Mouse (Mus musculus) erythroblast, embryonic 14.5 days (primary cell): ENCODE data around the gene Tfrc.

Experiments used
- GATA1 ChIP-seq: IDR thresholded peaks from 2 replicates; pipeline ENCODE4 v1.6.1; 2012; ENCODE audit warnings: low read length, inconsistent platforms, mixed read lengths
- TAL1 ChIP-seq: IDR thresholded peaks from 3 replicates; pipeline ENCODE4 v1.6.1; 2012; ENCODE audit warnings: low read length, inconsistent platforms, mixed read lengths

DNA sequence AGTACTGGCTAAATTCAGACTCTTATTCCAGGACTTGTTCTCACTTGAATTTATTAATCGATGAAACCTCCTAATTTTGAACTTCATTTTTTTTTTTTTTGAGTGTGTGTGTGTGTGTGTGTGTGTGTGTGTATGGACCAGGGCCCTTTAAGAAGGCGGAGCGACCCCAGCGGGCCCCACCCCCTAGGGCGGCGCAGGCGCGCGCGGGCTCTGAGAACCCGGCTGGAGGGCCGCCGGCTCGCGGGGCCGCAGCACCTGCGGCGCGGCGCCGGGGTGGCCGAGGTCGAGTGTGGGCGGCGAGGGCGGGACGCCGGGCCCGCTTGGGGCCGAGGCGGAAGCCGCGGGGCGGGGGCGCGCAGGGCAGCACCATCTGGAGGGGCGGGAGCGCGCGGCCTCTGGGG is 34.9 kb downstream of the Tfrc start, which contains the start of gene Tnk2:
- no peak for TF ChIP-seq TAL1
- no peak for TF ChIP-seq GATA1
